Comparison of ENCODE assay signal across 12 mouse cellular contexts in genomic region chr9:40798247-40798960, GRCm38 (mm10). TPM values are rescaled to one million over a fixed set of nuclear protein-coding genes. Genes with fewer than 3 reads are reported as not detected.
A peak's percentile ranks its signal among the peaks of the same experiment; 100 is the strongest.
DNase-seq lines count a peak whose midpoint lies in the region; ATAC-seq and TF ChIP-seq lines count a peak whose summit lies in the region.
"Had no signal": no experiment of that assay in that cellular context is flagged by ENCODE, and none has a peak within 500 bp of the region (broad histone marks: within the 10 kb centered on the region; RNA-seq: fewer than 3 reads in every experiment).

No protein-coding gene starts in this region.

- peaks cover 4% of the 10 kb centered on the region; the same call in 1 of the 2 replicates for H3K36me3 ChIP-seq in lung, embryonic 15.5 days
- peaks cover 12% of the 10 kb centered on the region for H3K36me3 ChIP-seq in heart, postnatal 0 days (replicated peaks; ENCODE audit: control insufficient read depth, insufficient read depth, low read length)
- peaks cover 8% of the 10 kb centered on the region for H3K36me3 ChIP-seq in liver, postnatal 0 days (replicated peaks; ENCODE audit: insufficient read depth, low read length)

- no peak for ATAC-seq in lung, embryonic 15.5 days (ENCODE audit: borderline replicate concordance, extremely low read depth, low FRiP score, low TSS enrichment)
- ATAC-seq in heart, postnatal 0 days (ENCODE audit: insufficient read depth, low read depth): no peak
- ATAC-seq in liver, postnatal 0 days: no peak
- ATAC-seq: activated CD4-positive, CD25-positive, alpha-beta regulatory T cell, adult 4 months had no signal

- H3K9me3 ChIP-seq in lung, embryonic 15.5 days: no peaks in the 10 kb centered on the region
- H3K9me3 ChIP-seq in heart, postnatal 0 days (replicated peaks; ENCODE audit: control insufficient read depth, low read length): no peaks in the 10 kb centered on the region
- H3K9me3 ChIP-seq in liver, postnatal 0 days (ENCODE audit: low read length): no peaks in the 10 kb centered on the region
- H3K9me3 ChIP-seq: embryonic facial prominence, embryonic 12.5 days; hindbrain, embryonic 15.5 days; limb, embryonic 12.5 days had no signal

- no peak for TF ChIP-seq CTCF in cerebellum, adult 2 months (IDR thresholded peaks at IDR 0.05; ENCODE audit: borderline replicate concordance, insufficient read depth, low read depth, low read length)
- no peak for TF ChIP-seq CTCF in heart, postnatal 0 days (IDR thresholded peaks at IDR 0.05; ENCODE audit: low read depth)
- TF ChIP-seq CTCF in liver, postnatal 0 days (IDR thresholded peaks at IDR 0.05; ENCODE audit: low read depth): no peak

- H3K27me3 ChIP-seq in cerebellum, adult 2 months (ENCODE audit: control insufficient read depth, insufficient read depth, low read length): no peaks in the 10 kb centered on the region
- H3K27me3 ChIP-seq in lung, embryonic 15.5 days: no peaks in the 10 kb centered on the region
- H3K27me3 ChIP-seq in heart, postnatal 0 days (ENCODE audit: control insufficient read depth, insufficient read depth, low read length): no peaks in the 10 kb centered on the region
- H3K27me3 ChIP-seq in liver, postnatal 0 days (ENCODE audit: insufficient read depth, low read length): no peaks in the 10 kb centered on the region
- H3K27me3 ChIP-seq: embryonic facial prominence, embryonic 12.5 days; hindbrain, embryonic 15.5 days; limb, embryonic 12.5 days had no signal

- peak overlapping the region; percentile 40; the same call in 1 of the 2 replicates for H3K27ac ChIP-seq in cerebellum, adult 2 months (ENCODE audit: insufficient read depth, low read length)
- H3K27ac ChIP-seq in lung, embryonic 15.5 days: peak overlapping the region; percentile 99; the same call in 1 of the 2 replicates
- H3K27ac ChIP-seq in heart, postnatal 0 days (ENCODE audit: low read depth): peak overlapping the region; percentile 100
- peak overlapping the region; percentile 96 for H3K27ac ChIP-seq in liver, postnatal 0 days (ENCODE audit: low read depth)

- WGBS in cerebellum, adult 2 months: 85% methylated on average over 9 of the region's 9 CpGs
- WGBS in lung, embryonic 15.5 days: 66% methylated on average over 9 of the region's 9 CpGs
- 68% methylated on average over 9 of the region's 9 CpGs for WGBS in heart, postnatal 0 days
- 52% methylated on average over 9 of the region's 9 CpGs for WGBS in liver, postnatal 0 days (ENCODE audit: insufficient replicate concordance)

- no peak for TF ChIP-seq EP300 in heart, postnatal 0 days (IDR thresholded peaks at IDR 0.05; ENCODE audit: low read depth)
- no peak for TF ChIP-seq EP300 in liver, postnatal 0 days (IDR thresholded peaks at IDR 0.05; ENCODE audit: low read depth)

- H3K9ac ChIP-seq in lung, embryonic 15.5 days: no peak overlapping the region
- H3K9ac ChIP-seq in heart, postnatal 0 days (replicated peaks; ENCODE audit: low read depth, low read length): no peak overlapping the region
- peak overlapping the region; percentile 91 for H3K9ac ChIP-seq in liver, postnatal 0 days (replicated peaks)

- no peak overlapping the region for H3K4me3 ChIP-seq in cerebellum, adult 2 months (replicated peaks; ENCODE audit: insufficient read depth, low read depth, low read length)
- H3K4me3 ChIP-seq in lung, embryonic 15.5 days: no peak overlapping the region
- no peak overlapping the region for H3K4me3 ChIP-seq in heart, postnatal 0 days (ENCODE audit: low read depth, low read length)
- no peak overlapping the region for H3K4me3 ChIP-seq in liver, postnatal 0 days (ENCODE audit: low read depth, low read length)
- H3K4me3 ChIP-seq: embryonic facial prominence, embryonic 12.5 days; hindbrain, embryonic 15.5 days; limb, embryonic 12.5 days had no signal

- H3K4me2 ChIP-seq in lung, embryonic 15.5 days: no peak overlapping the region
- no peak overlapping the region for H3K4me2 ChIP-seq in heart, postnatal 0 days (ENCODE audit: low read depth, low read length)
- peak overlapping the region; percentile 70; the same call in 1 of the 2 replicates for H3K4me2 ChIP-seq in liver, postnatal 0 days (ENCODE audit: low read depth, low read length)
- H3K4me2 ChIP-seq: embryonic facial prominence, embryonic 12.5 days; hindbrain, embryonic 15.5 days had no signal

- TF ChIP-seq POLR2A in cerebellum, adult 2 months (IDR thresholded peaks at IDR 0.05; ENCODE audit: borderline replicate concordance, insufficient read depth, low read length): no peak

- H3K4me1 ChIP-seq in cerebellum, adult 2 months (ENCODE audit: control insufficient read depth, insufficient read depth, low read length): peaks cover 3% of the 10 kb centered on the region
- H3K4me1 ChIP-seq in lung, embryonic 15.5 days: peaks cover 13% of the 10 kb centered on the region
- peaks cover 15% of the 10 kb centered on the region for H3K4me1 ChIP-seq in heart, postnatal 0 days (ENCODE audit: control insufficient read depth, insufficient read depth)
- H3K4me1 ChIP-seq in liver, postnatal 0 days (ENCODE audit: insufficient read depth): peaks cover 12% of the 10 kb centered on the region

- no peak for DNase-seq in cerebellum, adult 2 months
- DNase-seq in cerebellum, adult 8-10 months: no peak
- no peak for DNase-seq in lung, postnatal 10 days
- no peak for DNase-seq in heart, postnatal 0 days (ENCODE audit: low spot score)
- no peak for DNase-seq in liver, postnatal 0 days
- no peak for DNase-seq in retina, embryonic 14.5 days (ENCODE audit: low spot score)
- DNase-seq in ovary, postnatal 14 days (ENCODE audit: low spot score): no peak

RNA-seq across cellular contexts. Expression of gene Hspa8, which starts 2.4 kb away (rescaled TPM):
- polyA plus RNA-seq in cerebellum, adult 2 months (2012; rRNA removed): 2,645 and 2,703 TPM in 2 replicates
- 2,564 and 2,677 TPM in 2 replicates for polyA plus RNA-seq in lung, embryonic 15.5 days (2015; fragmentation: Nextera tagmentation; extraction: Ambion mirVana)
- total RNA-seq in heart, postnatal 0 days (2014; rRNA removed; ENCODE audit: low replicate concordance): 2,627 and 2,715 TPM in 2 replicates
- polyA plus RNA-seq in heart, postnatal 0 days (2015; fragmentation: Nextera tagmentation; extraction: Ambion mirVana): 1,298 and 1,386 TPM in 2 replicates
- 750 and 793 TPM in 2 replicates for polyA plus RNA-seq in liver, postnatal 0 days (2015; fragmentation: Nextera tagmentation; extraction: Ambion mirVana)

Comparison
In these comparisons a context has a peak if more than half of its experiments do, and no peak if none do; other contexts are left out.
1. H3K27ac ChIP-seq: peak in every context shown above with its lines; median percentile 100 in heart, postnatal 0 days; 99 in lung, embryonic 15.5 days; 96 in liver, postnatal 0 days; 40 in cerebellum, adult 2 months.